Mouse (Mus musculus): ENCODE data around the gene Cdk4.
A peak's percentile ranks its signal among the peaks of the same experiment; 100 is the strongest.
"Not testable (repeated sequence)": the region's sequence is repeated elsewhere in the genome, so short reads cannot be mapped to it uniquely, and the experiment has no call there.

Gene Cdk4

GRCm38 (mm10) chr10:127058161-127058560 is 5.2 kb upstream of the Cdk4 start:
- peak; percentile 48 for DNase-seq (ENCODE audit: low spot score)

DNA sequence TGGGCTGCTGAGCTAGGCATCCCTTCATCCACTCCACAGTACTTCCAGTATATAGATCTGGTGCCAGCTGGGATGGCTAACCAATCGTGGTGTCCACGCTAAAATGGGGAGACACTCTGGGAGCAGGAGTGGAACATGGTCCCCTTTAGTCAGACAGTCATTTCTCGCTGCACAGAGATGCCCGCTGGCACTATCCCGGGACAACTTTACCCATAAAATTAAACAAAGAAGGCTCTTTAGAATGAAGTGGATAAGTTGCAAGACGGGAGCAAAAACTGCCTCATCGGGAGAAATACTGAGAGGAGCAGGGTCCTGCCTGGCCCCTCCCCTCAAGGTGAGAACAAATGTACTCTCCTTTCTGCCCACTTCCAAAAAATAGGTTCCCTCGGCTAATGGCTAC is 4.6 kb upstream of the Cdk4 start:
- no peak for DNase-seq (ENCODE audit: low spot score)

DNA sequence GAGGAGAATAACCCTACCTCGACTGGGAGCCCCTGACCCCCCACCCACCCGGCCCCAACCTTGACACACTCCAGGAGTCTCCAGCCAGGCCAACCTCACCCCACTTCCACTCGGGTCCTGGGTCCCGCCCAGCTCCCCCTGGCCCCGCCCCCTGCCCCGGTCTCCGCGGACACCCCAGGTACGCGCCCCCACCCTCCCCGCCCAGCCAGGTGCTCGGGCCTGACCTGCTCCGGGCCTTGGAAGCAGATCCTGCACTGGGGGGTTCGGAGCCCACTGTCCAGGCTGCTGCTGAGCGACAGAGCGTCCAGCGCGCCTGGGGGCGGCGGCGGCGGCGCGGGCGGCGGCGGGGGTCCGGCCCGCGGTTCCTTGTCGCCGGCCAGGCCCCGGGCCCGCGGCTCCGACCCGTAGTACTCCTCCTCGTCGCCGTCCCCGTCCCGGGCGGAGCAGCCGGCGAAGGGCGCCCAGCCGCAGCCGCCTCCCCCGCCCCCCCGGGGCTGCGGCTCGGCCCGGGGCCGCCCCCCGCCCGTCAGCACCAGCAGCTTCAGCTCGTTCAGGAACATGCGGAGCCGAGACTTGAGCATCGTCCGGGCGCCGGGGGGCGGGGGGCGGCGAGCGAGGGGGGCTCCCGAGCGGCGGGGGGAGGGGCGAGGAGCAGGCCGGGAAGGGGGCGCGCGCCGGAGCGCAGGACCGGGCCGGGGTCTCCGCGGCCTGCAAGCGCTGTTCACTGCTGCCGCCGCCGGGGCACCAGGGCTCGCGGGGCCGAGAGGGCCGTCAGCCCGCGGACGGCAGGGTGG is 4.0 kb upstream of the Cdk4 start:
- no peak for DNase-seq (ENCODE audit: low spot score)

DNA sequence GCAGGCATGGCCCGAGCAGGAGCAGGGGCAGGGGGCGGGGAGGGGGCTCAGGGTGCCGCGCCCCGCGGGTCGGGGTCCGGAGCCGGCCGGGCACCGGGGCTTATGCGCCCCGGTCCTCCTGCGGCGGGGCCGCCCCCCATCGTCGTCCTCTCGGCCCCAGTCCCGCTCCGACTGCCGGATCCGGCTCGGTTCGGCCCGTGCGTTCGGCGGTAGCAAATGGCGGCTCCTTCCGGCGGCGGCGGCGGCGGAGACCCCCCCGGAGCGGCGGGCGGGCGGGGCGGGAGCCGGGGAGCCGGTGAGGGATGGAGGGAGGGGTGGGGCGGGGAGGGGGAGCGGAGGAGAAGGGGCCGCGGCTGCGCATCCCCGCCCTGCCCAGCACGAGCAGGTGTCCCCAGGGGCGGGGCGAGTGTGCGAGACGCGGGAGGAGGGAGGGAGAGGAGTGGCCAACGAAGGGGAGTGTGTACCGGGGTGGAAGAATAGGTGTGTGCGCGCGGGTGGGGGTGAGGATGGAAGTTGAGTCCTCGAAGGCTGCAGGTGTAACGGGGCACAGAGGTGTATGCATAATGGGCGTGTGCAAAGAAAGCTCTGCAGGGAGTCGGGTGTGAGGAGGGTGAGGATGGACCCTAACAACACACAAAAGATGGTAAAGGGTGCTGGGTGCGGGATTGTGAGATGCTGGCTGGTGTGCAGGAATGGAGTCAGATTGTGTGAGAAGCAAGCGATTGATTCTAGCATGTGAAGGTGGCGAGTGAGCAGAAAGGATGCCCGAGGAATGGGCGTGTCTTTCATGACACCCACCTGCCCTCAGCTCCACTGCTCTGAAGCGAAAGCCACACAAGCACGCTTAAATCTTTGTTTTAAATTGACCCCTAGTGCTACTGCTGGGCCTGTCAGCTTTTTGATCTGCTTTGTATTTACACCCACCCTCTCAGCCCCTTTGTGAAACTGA is 3.1 kb upstream of the Cdk4 start, which contains the start of gene March9:
March9 (minus strand) TSS at position 217 of the 949 bp plus-strand sequence.
- peak; percentile 71 for DNase-seq (ENCODE audit: low spot score)

DNA sequence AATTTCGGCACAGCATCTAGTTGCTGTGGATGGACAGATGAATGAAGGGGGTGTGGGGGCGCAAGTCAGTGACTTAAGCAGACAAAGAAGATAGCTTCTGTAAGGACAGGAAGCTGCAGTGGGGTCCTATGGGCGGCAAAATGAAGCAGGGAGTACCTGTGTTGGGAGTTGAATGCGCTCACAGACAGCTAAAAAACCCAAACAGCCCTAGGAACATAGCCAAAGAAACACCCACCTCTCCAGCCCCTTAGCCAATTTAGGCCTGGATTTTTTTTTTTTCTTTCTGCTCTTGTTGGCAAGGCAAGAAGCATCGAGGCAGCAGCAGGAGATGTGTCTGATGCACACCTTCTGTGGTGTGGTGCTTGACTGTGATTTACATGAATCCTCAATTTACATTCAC is 2.2 kb upstream of the Cdk4 start:
- no peak for DNase-seq (ENCODE audit: low spot score)

DNA sequence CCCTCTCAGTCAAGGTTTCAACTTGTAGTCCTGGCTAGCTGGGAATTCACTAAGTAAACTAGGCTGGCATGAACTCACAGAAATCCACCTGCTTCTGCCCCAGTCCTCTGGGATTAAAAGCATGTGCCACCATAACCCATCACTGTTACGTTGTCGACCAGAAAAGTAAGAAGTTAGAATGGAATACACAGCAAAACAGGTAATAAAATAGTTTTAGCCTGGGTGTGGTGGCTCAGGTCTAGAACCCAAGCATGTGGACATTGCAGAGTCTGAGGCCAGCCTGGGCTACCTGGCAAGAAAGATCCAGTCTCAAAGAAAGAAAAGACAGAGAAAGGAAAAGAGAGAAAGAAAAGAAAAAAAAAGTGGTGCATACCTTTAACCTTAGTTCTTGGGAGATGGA is 1.8 kb upstream of the Cdk4 start:
- DNase-seq (ENCODE audit: low spot score) = no peak

DNA sequence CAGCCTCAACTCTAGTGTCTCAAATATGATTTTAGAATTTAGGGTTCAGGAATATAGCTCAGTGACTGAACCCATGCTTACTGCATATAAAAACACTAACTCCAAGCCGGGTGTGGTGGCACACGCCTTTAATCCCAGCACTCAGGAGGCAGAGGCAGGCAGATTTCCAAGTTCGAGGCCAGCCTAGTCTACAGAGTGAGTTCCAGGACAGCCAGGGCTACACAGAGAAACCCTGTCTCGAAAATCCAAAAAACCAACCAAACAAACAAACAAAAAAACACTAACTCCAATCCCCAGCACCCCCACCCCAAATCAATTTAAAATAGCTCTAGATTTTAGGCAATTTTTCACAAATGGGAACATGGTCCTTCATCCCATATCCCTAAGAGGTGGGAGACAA is 1.2 kb upstream of the Cdk4 start:
- not testable (repeated sequence) for DNase-seq (ENCODE audit: low spot score)

- DNase-seq (ENCODE audit: low spot score) = no peak
These were observed 831 bp upstream of the Cdk4 start for GRCm38 (mm10) chr10:127062503-127062902.

DNA sequence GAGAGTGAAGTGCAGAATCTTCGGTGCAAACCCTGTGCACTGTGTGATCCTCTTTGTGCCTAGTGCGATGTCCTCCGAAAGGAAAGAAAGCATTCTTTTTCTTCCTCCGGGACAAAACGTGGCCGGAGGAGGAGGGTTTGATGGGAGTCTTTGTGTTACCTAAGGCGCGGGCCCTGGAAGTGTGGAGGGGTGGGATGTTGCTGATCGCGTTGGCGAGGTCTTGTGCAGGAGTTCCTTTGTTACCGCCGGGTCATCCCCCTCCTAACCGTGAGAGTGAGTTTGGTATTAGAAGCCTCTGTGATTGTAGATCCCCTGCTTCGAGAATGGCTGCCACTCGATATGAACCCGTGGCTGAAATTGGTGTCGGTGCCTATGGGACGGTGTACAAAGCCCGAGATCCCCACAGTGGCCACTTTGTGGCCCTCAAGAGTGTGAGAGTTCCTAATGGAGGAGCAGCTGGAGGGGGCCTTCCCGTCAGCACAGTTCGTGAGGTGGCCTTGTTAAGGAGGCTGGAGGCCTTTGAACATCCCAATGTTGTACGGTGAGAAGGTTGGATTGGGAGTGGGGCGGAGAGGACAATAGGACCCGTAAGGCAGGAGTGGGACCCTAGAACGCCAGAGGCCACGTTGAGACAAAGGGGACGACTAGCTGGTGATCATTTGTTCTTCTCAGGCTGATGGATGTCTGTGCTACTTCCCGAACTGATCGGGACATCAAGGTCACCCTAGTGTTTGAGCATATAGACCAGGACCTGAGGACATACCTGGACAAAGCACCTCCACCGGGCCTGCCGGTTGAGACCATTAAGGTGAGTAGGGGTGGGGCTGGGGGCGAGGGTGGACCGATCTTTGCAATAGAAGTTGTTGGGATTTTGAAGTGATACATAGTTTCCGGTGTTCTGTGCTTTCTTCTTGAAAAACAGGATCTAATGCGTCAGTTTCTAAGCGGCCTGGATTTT is 858 bp downstream of the Cdk4 start:
- no peak for DNase-seq (ENCODE audit: low spot score)

DNA sequence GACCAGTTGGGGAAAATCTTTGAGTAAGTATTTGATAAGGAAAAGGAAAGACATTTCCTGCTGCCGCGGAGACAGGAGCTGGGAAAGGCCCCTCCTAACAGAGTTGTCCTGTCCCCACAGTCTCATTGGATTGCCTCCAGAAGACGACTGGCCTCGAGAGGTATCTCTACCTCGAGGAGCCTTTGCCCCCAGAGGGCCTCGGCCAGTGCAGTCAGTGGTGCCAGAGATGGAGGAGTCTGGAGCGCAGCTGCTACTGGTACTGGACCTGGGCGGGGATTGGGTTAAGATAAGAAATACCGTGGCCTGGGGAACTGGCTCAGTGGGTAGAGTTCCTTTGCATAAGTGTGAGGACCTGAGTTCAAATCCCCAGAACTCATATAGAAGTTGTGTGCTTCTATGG is 2.6 kb downstream of the Cdk4 start:
- no peak for DNase-seq (ENCODE audit: low spot score)

GRCm38 (mm10) chr10:127066519-127067018 is 3.2 kb downstream of the Cdk4 start:
- DNase-seq (ENCODE audit: low spot score) = no peak

GRCm38 (mm10) chr10:127068360-127069038 is 5.2 kb downstream of the Cdk4 start:
- no peak for DNase-seq (ENCODE audit: low spot score)

DNA sequence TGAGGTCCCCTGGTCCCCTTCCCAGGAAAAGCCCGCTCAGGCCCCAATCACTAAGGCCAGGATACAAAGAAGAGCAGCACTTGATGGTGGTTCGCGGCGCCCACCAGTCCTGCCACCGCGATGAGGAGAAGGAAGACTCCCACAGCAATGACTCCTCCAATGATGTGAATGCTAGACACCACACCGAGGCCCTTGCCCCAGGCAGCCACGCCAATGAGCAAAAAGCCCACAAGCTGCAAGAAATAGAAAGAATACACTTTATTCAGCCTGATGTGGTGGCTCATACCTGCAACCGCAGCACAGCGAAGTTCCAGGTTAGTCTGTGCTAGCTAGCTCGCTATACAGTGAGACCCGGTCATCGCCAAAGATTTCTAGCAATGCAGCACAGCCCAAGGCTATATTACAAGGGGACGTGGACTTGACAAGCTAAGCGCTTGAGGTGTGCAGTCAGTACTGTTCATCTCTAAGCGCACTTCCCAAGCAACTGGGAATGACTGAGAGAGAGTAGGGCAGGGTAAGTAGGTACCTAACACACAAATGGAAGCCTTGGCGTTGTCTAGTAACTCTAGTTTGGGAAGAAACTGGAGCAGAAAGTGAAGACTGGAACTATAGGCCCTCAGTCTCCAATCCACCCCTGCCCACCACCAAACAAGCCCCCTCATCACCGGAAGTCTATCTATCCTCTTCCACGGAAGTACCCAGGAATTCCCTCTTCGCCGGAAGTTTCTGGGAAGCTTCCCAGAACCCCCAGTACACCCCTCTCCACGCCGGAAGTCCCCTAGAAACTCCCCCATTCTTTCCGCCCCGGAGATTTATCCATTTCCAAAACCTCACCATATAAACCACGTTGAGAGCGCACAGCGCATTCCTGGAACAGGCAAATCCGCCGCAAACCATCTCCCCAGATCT is 6.2 kb downstream of the Cdk4 start:
- DNase-seq (ENCODE audit: low spot score) = no peak

- DNase-seq (ENCODE audit: low spot score) = peak; percentile 92
These were observed 7.1 kb downstream of the Cdk4 start, which contains the start of gene Tspan31 for GRCm38 (mm10) chr10:127070190-127071121. Gene Tspan31, minus strand, starts transcription at chr10:127070264.

GRCm38 (mm10) chr10:127071203-127071602 is 7.9 kb downstream of the Cdk4 start:
- no peak for DNase-seq (ENCODE audit: low spot score)

DNA sequence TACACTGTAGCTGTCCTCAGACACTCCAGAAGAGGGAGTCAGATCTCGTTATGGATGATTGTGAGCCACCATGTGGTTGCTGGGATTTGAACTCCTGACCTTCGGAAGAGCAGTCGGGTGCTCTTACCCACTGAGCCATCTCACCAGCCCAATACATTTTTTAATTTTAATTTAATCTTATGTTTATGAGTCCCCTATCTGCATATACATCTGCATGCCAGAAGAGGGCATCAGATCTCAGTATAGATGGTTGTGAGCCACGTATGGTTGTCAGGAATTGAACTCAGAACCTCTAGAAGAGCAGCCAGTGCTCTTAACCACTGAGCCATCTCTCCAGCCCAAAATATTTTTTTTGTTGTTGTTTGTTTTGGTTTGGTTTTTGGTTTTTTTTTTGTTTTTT is 8.9 kb downstream of the Cdk4 start:
- not testable (repeated sequence) for DNase-seq (ENCODE audit: low spot score)

- not testable (repeated sequence) for DNase-seq (ENCODE audit: low spot score)
These were observed 9.6 kb downstream of the Cdk4 start for GRCm38 (mm10) chr10:127072969-127073368.

GRCm38 (mm10) chr10:127073981-127074380 is 10.6 kb downstream of the Cdk4 start:
- DNase-seq (ENCODE audit: low spot score) = no peak

- DNase-seq (ENCODE audit: low spot score) = no peak
These were observed 11.7 kb downstream of the Cdk4 start, which contains the start of gene Agap2 for GRCm38 (mm10) chr10:127075080-127075479. Gene Agap2, plus strand, starts transcription at chr10:127075284.

All from ovary, adult 18-20 months (tissue).